Mouse (Mus musculus): ENCODE data around the gene Iqce.
A peak's percentile ranks its signal among the peaks of the same experiment; 100 is the strongest.

The Iqce gene

DNA sequence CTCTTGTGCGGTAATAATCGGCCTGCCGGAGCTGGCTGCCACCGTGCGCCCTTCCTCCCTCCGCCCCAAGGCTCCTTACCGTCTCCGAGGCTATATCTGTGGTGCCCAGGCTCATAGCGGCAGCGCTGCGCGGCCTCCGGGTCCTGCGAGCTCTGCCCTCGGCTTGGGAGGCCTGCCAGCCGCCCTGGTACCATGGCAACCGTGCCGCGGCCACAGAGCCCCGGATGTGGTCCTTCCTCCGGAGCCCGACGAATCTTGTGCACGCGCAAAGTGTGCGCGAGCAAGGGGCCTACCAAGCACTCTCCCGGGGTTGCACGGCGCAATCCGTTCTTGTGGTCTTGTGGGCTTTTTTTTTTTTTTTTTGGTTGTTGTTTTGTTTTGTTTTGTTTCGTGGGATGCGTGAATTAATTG, at the start of gene Iqce:
Gene Iqce, minus strand, starts transcription at position 276 of the 411 bp plus-strand sequence.
- peak; percentile 89 for DNase-seq (ENCODE audit: low spot score)

DNA sequence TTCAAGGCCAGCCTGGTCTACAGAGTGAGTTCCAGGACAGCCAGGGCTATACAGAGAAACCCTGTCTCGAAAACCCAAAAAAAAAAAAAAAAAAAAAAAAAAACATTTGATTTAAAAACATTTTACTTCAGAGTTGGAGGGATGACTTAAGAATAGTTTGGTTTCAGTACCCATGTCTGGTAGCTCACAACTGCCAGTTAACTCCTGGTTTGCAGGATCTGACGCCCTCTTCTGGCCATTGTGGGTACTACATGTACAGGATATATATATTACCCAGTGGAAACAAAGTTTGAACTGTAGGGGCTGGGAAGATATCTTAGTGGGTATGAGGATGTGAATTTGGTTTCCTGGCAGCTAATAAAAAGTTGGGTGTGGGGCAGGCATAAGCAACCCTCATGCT, 48.7 kb upstream of the Iqce start:
- no peak for DNase-seq (ENCODE audit: low spot score)

- peak; percentile 53 for DNase-seq (ENCODE audit: low spot score)
Observed at GRCm38 (mm10) chr5:140749062-140749875, 47.1 kb upstream of the Iqce start.

- no peak for DNase-seq (ENCODE audit: low spot score)
Observed at GRCm38 (mm10) chr5:140748425-140748824, 46.2 kb upstream of the Iqce start.

DNA sequence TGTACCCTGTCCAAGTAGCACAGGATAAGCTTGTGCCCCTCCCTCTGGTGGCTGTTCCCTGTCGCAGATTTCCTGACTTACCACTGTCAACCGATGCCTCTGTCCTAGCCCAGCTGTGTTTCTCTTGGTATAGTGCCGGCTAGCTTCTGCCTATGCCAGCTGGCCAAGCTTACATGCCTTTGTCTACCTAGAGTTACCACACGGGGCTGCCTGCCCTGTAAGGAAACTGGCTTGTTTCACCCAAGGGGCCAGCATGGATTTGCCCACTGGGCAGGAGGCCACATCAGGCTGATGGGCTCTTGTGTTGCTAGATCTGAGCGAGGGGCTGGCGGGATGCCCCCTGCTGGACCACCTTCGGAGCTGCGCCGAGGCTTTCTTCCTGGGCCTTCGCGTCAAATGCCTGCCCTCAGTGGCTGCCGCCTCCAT, 41.5 kb upstream of the Iqce start:
- DNase-seq (ENCODE audit: low spot score) = no peak

DNA sequence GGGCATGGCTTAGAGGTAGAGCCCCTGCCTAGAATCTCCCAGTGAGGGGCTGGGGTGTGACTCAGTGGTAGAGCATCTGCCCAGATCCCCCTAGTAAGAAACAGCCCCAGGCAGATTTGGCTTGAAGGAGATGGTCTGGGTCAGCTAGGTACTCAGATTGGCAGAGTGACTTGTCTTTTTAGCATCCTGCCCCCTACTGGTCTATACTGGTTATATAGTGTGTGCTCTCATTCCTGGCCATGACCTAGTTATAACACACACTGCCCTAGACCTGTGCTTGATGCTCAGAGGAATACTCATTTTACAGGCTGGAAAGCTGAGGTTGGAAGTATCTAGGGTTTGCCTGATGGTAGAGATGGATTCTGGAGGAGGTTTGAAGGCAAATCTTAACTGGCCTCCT, 39.7 kb upstream of the Iqce start:
- no peak for DNase-seq (ENCODE audit: low spot score)

- no peak for DNase-seq (ENCODE audit: low spot score)
Observed at GRCm38 (mm10) chr5:140741040-140741439, 38.9 kb upstream of the Iqce start.

GRCm38 (mm10) chr5:140739813-140740212, 37.6 kb upstream of the Iqce start:
- DNase-seq (ENCODE audit: low spot score) = no peak

- DNase-seq (ENCODE audit: low spot score) = no peak
Observed at GRCm38 (mm10) chr5:140736166-140736565, 34.0 kb upstream of the Iqce start.

DNA sequence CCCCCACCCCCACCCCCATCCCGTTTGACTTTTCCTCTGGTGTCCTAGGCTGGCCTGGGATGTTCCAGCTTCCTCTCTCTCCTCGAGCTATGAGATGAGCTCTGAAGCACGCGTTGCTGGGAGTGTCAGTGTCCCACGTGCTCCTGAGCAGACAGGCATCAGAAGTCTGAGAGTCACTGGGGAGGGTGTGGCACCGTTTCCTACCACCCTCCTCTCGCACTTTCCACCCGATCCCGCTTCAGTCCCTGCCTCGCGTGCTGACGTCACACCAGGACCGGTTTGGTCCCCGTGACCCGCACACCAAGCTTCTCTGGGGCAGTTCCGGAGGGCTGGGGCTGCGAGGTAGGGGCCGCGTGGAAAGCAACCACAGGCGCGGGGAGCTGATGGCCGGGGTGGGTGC, 33.1 kb upstream of the Iqce start:
- DNase-seq (ENCODE audit: low spot score) = no peak

DNA sequence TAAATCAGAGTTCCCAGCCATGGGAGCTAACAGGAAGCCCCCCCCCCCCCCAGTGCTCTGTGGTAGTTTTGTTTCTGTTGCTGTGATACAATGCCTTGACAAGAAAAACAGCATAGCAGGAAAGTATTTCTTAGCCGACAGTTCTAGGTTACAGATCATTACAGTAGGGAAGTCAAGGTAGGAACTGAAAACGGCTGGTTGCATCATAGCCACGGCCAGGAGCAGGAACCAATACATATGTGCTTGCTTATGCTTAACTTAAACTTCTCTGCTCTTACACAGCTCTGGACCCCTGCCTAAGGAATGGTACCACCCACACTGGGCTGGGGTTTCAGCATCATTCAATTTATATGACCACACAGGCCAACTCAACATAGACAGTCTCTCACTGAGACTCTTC, 31.2 kb upstream of the Iqce start:
- DNase-seq (ENCODE audit: low spot score) = no peak

GRCm38 (mm10) chr5:140732195-140732594, 30.0 kb upstream of the Iqce start:
- no peak for DNase-seq (ENCODE audit: low spot score)

- DNase-seq (ENCODE audit: low spot score) = no peak
Observed at GRCm38 (mm10) chr5:140731040-140731797, 29.0 kb upstream of the Iqce start.

DNA sequence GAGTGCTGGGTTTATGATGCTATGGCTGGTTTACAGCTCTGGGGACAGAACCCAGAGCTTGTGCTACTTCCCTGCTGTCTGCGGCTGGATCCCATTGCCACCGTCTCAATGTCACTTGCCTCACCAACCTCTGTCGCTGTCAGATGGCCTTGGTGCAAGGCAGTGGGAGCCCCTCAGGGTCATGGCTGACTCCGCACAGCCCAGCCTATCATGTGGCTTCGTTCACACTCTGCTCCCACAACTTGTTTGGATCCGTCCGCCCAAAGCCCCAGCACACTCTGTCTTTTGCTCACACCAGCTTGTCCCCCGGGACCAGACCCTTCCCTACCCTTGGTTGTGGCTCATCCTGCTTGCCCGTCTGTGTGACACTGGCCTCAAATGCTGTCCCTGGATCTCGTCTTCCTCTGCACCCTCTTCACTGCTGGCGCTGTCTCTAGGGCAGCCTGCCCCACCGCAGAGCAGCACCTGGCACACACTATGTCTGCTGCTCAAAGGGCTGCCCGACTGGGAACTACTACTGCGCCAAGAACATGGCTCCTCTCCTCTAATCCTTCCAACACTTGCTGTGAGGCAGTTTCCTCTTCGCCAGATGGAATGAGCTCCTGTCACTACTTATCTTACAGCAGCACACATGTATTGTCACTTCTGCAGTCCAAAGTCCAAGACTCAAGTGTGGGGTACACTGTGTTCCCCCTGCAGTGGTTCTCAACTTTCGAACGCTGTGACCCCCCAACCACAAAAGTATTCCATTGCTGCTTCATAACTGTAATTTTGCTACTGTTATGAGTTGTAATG, 25.0 kb upstream of the Iqce start:
- no peak for DNase-seq (ENCODE audit: low spot score)

DNA sequence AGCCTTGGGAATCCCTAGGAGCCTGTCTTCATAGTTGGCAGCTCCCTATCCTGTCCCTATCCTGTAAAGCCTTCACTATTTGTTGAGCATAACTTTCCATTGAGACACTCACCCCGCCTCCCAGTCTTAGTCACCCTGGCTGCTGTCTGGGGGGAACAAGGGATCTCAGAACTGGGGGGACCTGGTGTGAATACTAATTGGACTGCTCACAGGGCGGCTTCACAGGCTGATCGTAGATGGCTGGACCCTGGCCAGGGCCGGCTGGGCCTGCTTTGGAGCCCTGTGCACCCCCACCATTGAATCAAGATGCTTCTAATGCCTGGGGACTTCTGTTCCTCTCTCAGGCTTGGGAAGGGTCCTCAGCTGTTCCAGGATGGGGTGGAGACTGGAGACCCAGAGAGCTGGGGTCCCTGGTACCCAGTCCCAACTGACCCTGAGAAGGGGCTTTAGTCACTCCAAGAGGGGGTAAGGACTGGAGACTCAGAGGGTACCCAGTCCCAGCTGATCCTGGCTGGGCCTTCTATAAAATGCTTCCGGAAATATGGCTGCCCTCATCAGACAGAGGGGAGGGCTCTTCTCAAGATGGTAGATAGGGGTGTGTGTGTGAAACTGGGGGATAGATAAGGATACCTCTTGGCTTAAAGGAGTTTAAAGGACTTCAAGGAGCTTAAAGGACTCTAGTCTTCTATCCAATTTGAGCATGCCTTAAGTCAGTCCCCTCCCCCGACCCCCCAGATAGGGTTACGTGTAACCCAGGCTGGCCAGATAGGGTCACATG, 24.1 kb upstream of the Iqce start:
- no peak for DNase-seq (ENCODE audit: low spot score)

- no peak for DNase-seq (ENCODE audit: low spot score)
Observed at GRCm38 (mm10) chr5:140723822-140724221, 21.6 kb upstream of the Iqce start, which contains the start of gene Amz1. Gene Amz1 (plus strand): TSS chr5:140724127.

GRCm38 (mm10) chr5:140722121-140722520, 19.9 kb upstream of the Iqce start:
- DNase-seq (ENCODE audit: low spot score) = no peak

DNA sequence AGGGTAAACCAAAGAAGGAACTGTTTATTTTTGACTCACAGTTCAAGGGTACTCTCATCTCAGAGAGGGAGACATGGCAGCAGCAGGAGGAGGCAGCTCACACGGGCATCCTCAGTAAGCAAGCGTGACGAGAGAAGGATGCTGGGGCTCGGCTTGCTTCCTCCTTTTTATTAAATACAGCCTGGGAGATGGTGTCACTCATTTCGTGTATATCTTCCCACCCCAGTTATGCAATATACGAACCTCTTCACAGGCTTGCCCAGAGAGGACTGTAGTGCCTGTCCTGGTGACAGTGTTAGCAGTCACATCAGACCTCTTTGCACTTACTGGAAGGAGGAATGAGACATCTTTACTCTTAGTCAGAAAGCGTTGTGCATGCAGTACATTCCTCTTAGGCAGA, 18.6 kb upstream of the Iqce start:
- no peak for DNase-seq (ENCODE audit: low spot score)

- DNase-seq (ENCODE audit: low spot score) = no peak
Observed at GRCm38 (mm10) chr5:140711040-140711439, 8.9 kb upstream of the Iqce start.

GRCm38 (mm10) chr5:140710315-140710714, 8.1 kb upstream of the Iqce start:
- DNase-seq (ENCODE audit: low spot score) = no peak

DNA sequence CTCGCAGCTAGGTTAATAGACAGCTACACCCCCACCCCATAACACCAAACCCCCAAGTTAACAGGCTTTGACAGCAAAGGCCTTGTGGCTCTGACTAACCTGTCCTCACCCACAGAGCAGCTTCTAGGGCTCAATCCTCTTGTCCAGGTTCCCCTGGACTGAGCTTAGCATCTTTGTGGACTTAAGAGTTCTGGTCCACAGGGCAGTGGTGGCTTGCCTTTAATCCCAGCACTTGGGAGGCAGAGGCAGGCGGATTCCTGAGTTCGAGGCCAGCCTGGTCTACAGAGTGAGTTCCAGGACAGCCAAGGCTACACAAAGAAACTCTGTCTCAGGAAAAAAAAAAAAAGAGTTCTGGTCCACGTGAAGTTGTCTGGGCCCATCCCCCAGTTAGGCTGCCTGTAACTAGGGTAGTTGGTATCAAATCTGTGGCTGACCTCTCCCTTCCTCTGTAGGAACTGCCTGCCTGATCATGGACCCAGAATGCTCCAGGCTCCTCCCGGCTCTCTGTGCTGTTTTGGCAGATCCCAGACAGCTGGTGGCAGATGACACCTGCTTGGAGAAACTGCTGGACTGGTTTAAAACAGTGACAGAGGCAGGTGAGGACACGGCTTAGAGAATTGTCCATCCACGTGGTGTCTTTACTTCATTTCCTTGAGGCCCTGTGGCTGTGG, 3.5 kb upstream of the Iqce start:
- DNase-seq (ENCODE audit: low spot score) = peak; percentile 21

Data from yolk sac, embryonic 10.5 days (tissue).